Mouse (Mus musculus) hindbrain, embryonic 10.5 days (tissue): Measurements from ENCODE around the gene Ppip5k1. TPM values are rescaled to one million over a fixed set of nuclear protein-coding genes. Genes with fewer than 3 reads are reported as not detected.

Experiments used
- DNase-seq: peaks from one replicate; pipeline ENCODE4 v3.0.0-alpha.2; 2017; ENCODE audit warnings: low spot score
- H3K27ac ChIP-seq: fragments of 300-500 bp; sonication (generic); 2 replicates; pipeline ENCODE4 v1.5.1; 2016; ENCODE audit warnings: mild to moderate bottlenecking, moderate library complexity
- H3K27me3 ChIP-seq: fragments of 300-500 bp; sonication (generic); 2 replicates; pipeline ENCODE4 v1.6.1; 2016; ENCODE audit warnings: mild to moderate bottlenecking; ENCODE audit not compliant: poor library complexity, insufficient read depth, severe bottlenecking
- H3K36me3 ChIP-seq: fragments of 300-500 bp; sonication (generic); 2 replicates; pipeline ENCODE4 v1.6.1; 2016; ENCODE audit warnings: mild to moderate bottlenecking, moderate library complexity
- H3K4me1 ChIP-seq: fragments of 300-500 bp; sonication (generic); replicated peaks from 2 replicates; pipeline ENCODE4 v1.6.1; 2016; ENCODE audit warnings: mild to moderate bottlenecking
- H3K4me3 ChIP-seq: fragments of 300-500 bp; sonication (generic); 2 replicates; pipeline ENCODE4 v1.5.1; 2016; ENCODE audit warnings: mild to moderate bottlenecking, moderate library complexity
- H3K9me3 ChIP-seq: fragments of 300-500 bp; sonication (generic); 2 replicates; pipeline ENCODE4 v1.6.1; 2016; ENCODE audit warnings: mild to moderate bottlenecking, moderate library complexity
- WGBS: fragments of 180-500 bp; shearing (Covaris S2); methylation state at CpG from one replicate; pipeline ENCODE4 v1.1.7; 2016; 5-methylcytosine and 5-hydroxymethylcytosine counted together
- polyA plus RNA-seq: library from polyadenylated mRNA; unstranded; fragments of >200 nt; fragmentation: Nextera tagmentation; extraction: Ambion mirVana; gene quantifications from 2 replicates; pipeline ENCODE4 v1.2.1, GENCODE M21; 2016

Gene Ppip5k1
- polyA plus RNA-seq, 1 experiment from 2014 or later, result 10.7 TPM

DNA sequence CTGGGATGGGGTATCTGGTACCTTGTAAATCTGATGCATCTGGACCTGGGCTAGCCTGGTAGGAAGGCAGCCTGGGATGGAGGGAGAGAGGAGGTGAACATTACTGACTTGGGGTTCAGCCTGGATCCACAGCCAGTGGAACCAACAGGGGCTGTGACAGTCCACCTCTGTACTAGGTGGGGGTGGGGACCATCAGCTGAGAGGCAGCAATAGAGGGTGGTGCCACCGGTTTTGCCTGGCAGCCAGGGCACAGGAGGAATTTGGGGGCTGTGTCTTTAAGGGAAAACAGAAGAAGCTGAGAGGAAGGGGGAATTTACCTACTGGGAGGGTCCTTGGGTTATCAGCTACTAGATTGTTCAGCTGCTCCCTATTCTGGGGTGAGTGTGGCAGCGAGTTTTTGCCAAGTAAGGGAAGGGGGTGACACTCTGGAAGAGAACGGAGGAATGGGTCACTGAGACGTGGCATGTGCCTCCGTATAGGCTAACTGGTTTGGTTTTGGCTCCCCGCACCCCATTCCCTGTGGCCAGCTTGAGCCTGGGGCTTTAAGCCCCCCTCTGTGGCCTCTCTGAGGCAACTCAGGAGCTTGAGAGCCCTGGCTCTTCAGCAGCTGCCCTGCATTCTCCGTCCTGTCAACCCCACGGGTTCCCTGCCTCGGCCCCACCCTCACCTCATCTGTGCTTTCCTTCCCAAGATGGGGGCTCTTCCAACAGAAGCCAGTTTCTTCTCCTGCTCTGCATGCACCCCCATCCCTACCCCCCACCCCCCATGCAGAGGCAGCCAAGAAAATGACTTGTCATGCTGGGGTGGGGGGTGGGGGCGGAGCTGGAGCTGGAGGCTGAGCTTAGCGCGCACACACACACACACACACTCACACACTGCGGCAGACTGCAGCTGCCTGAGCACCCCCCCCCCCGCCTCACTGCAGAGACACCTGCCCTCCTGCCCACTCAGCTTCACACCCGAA is 59.3 kb downstream of the Ppip5k1 start:
- H3K27ac ChIP-seq, result peak overlapping the region; percentile 88
- H3K4me3 ChIP-seq, result peak overlapping the region; percentile 57
- peaks cover 70% of the 10 kb centered on the region for H3K27me3 ChIP-seq
- H3K9me3 ChIP-seq, result no peaks in the 10 kb centered on the region
- peak; percentile 46 for DNase-seq
- 2% methylated on average over 15 of the region's 15 CpGs for WGBS
- H3K36me3 ChIP-seq, result peaks cover 24% of the 10 kb centered on the region
- peaks cover 54% of the 10 kb centered on the region for H3K4me1 ChIP-seq

DNA sequence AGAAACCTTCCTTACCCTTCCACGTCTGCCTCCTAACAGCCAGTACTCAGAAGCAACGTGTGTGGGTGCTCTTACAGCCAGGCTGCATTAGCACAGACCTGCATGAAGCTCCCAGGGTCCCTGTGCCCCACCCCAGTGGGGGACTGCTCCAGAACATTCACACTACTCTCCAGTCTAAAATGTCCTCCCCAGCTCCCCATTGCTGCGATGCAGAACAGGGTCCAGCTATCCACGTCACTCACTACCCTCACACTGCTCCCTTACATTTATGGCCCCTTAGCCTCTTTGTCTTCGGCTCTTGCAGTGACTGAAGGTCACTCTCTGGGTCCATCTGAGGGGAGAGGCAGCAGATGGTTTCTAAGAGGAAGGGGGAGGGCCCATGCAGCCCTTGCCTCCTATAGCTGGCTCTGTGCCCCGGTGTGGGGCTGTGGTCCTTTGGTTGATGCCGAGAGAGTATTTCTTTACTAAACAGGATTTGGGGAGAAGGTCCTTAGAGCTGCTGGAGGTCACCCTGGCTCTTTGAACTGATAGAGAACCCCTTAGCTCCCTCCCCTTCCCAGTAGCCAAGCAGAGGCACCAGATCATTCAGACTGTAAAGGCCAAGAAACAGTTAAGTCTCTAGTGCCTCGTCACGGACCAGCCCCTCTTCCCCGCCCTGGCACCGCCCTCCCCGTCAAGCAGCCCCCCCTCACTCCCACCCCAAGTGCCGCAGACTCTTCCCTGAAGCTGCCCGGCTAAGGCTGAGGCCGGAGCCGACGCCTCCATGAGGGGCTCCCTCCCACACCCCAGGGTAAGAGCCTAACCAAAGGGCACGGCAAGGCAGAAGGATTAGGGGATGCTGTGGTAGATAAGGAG is 60.2 kb downstream of the Ppip5k1 start:
- 1% methylated on average over 18 of the region's 18 CpGs for WGBS
- DNase-seq, result peak; percentile 74
- Histone ChIP-seq H3K4me1 (peaks cover 63% of the 10 kb centered on the region), H3K27ac (peak overlapping the region; percentile 88), H3K9me3 (no peaks in the 10 kb centered on the region), H3K36me3 (peaks cover 15% of the 10 kb centered on the region), H3K4me3 (peak overlapping the region; percentile 57), H3K27me3 (peaks cover 77% of the 10 kb centered on the region)

DNA sequence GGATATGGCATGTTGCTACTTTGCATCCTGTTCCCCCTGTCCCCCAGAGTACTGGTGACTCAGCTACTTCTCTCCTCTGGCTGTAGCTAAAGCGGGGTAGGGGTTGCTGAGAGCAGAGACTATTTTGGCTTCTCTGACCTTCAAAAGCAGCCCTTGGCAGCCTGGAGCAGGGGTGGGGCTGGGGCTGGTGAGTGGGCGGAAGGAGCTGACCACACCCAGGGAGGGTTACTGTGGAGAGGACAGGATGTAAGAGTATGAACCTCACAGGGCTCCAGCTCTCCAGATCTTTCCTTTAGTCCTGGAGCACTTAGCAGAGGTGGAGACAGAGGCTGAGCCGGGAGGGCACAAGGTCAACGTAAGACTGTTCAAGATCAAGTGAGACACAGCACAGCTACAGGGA is 61.0 kb downstream of the Ppip5k1 start:
- H3K9me3 ChIP-seq, result no peaks in the 10 kb centered on the region
- peaks cover 7% of the 10 kb centered on the region for H3K36me3 ChIP-seq
- peaks cover 70% of the 10 kb centered on the region for H3K4me1 ChIP-seq
- WGBS, result 20% methylated on average over 4 of the region's 4 CpGs
- H3K27me3 ChIP-seq, result peaks cover 72% of the 10 kb centered on the region
- H3K27ac ChIP-seq, result peak overlapping the region; percentile 88
- peak; percentile 38 for DNase-seq
- H3K4me3 ChIP-seq, result peak overlapping the region; percentile 57

DNA sequence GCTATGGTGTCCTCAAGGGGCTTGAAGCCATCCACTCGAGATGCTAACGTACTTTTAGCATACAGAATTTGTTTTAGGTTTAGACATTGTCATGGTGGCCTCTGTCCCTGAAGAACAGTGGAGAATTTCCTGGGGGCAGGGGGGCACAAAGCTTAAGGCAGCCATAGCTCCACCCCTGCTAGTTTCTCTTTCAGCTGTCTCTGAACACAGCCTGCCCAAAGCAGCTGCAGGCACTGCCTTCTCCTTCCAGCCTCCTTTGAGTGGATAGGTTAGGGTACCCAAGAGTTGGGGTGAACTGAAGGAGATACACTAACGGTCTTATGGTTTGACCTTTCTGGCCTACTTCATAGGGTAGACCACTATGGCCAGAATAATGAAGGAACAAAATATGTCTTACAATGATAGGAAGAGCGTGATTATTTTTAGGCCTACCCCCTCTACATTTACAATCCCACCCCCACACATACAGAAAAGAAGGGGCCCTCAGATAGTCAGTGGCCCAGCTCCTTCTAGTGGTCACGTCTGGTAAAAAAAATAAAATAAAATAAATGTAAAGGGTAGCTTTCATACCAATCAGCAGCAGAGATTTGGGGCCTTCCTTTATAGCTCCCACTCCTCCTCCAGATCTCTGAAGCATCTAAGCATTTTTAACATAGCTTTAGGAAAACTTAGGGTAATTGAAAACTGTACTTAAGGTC is 62.7 kb downstream of the Ppip5k1 start:
- no peaks in the 10 kb centered on the region for H3K36me3 ChIP-seq
- no peak for DNase-seq
- peaks cover 73% of the 10 kb centered on the region for H3K4me1 ChIP-seq
- H3K27me3 ChIP-seq, result peaks cover 70% of the 10 kb centered on the region
- 70% methylated on average over 5 of the region's 5 CpGs for WGBS
- no peak overlapping the region for H3K27ac ChIP-seq
- no peaks in the 10 kb centered on the region for H3K9me3 ChIP-seq
- H3K4me3 ChIP-seq, result no peak overlapping the region

DNA sequence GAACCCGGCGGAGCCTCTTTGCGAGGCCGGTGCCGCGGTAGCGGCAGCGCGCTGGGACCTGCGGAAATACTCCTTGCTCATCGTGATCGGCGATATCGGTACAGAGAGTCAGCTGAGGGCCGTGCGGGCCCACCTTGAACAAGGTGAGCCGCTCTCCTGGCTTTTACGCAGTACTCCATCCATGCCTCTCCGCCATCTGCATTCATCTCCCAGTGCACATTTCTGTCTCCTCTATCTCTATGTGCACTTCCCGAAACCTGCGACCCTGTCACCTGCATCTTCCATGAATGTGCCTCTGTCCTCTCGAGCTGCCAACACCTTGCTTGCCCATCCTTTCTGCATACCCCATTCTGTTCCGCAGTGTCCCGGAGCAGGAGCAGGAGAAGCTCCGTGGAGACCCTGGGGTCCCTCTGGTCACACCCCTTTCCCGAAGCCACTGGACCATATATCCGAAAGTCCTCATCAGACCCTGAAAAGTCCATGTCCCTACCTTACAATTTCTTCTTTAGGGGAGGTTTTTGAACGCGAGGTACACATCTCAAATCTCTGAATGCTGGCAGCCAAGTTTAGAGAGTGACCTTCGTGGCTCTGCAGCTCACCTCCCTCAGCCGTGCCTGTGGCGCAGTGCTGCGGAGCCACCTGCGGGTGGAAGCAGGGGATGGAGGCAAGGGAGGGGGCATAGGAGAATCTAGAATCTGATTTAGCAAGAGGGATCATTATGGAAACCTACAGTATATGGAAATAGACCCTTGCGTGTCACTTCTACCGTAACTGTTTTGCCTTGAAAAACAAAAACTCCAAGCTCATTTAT is 65.3 kb downstream of the Ppip5k1 start:
- H3K36me3 ChIP-seq, result no peaks in the 10 kb centered on the region
- 3% methylated on average over 36 of the region's 36 CpGs for WGBS
- peaks cover 48% of the 10 kb centered on the region for H3K4me1 ChIP-seq
- H3K27ac ChIP-seq, result peak overlapping the region; percentile 85
- H3K9me3 ChIP-seq, result no peaks in the 10 kb centered on the region
- peaks cover 47% of the 10 kb centered on the region for H3K27me3 ChIP-seq
- peak; percentile 27 for DNase-seq
- H3K4me3 ChIP-seq, result peak overlapping the region; percentile 69

DNA sequence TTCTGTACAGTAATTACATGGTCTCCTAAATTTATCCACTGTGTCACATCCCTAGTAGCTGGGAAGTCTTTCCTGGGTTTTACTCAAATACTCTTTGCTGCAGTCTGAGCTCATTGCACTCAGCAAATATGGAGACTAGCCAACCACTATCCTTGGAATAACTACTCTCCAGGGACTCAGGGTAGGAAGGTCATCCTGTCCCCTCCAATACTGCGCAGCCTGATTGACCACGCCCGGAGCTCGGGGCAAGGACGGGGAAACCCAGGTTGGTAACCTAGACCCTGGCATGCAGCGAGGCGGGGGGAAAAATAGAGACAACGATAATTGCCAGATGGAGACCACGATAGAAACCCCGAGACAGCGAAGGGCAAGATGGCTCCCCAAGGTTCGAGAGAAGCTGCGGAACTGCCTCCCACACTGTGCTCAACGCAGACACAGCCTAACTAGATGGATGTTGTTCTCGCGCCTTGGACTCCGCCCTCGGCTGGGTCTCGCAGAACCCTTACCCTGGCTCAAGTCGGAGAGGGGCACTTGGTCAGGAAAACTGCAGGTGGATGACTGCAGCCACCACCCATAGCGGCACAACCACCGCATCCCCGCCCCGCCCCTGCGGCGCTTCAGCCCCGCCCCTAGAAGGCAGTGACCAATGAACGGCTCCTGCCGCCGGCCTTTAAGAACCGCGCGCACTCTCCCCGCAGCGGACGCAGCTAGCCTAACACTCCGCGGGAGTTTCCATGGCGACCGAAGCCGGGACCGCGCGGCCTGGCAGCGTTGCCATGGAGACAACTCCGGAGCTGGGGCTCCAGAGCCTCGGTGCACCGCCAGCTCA is 66.1 kb downstream of the Ppip5k1 start, which contains the start of gene Map1a:
Gene Map1a (plus strand): TSS at position 700 of the 829 bp plus-strand sequence.
- WGBS, result under 1% methylated on average over 48 of the region's 48 CpGs
- peak; percentile 98 for DNase-seq
- Histone ChIP-seq H3K4me3 (peak within 1 kb of the TSS; percentile 69), H3K27ac (peak within 1 kb of the TSS; percentile 85), H3K9me3 (no peaks in the 10 kb centered on the region), H3K4me1 (peaks cover 40% of the 10 kb centered on the region), H3K36me3 (no peaks in the 10 kb centered on the region), H3K27me3 (peaks cover 47% of the 10 kb centered on the region)

DNA sequence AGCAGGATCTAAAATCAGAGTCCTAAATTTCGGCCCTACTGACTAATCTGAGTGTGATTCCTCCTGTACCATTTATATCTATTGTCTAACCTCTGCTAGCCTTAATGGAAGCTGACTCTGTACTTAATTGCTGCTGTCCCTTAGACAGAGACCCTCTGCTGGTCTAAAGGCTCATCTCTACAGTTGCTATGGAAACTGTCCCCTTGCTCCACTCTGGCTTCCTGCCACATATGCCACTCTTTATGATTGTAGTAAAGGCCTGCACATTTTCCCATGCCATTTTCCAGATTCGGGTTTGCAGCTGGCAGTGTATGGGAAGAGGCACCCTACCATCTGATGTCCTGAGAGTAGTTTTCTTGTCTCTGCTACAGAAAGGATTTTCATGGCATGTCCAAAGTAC is 67.3 kb downstream of the Ppip5k1 start:
- peaks cover 43% of the 10 kb centered on the region for H3K27me3 ChIP-seq
- DNase-seq, result no peak
- no peaks in the 10 kb centered on the region for H3K9me3 ChIP-seq
- no peak overlapping the region for H3K27ac ChIP-seq
- no peak overlapping the region for H3K4me3 ChIP-seq
- H3K4me1 ChIP-seq, result peaks cover 33% of the 10 kb centered on the region
- H3K36me3 ChIP-seq, result no peaks in the 10 kb centered on the region
- 77% methylated on average over 2 of the region's 2 CpGs for WGBS

DNA sequence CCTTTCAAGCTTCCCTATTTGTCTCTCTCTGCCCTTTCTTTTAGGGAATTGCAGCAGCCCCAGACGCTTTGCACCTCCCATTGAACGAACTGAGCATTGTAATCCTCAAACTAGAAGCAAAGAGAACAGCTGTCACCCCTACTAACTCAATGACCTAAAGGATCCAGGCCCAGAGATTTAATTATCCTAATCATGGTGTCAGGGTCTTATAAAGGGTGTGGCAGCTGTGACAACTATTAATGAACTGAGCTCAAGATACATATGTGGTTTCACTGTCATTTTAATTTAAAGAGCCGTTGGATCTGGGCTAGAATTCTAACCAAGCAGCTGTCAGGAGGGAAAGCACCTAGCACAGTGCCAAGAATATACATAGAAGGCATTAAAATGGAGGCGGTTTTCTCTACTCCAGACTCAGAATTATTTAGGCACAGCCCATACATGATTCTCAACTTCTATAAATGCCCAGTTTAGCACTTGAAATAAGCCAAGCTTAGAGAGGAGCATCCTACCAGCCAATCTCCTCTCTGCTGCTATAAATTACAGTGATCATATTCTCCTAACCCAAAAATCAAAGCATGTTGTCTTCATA is 83.2 kb downstream of the Ppip5k1 start:
- 25% methylated on average over 4 of the region's 4 CpGs for WGBS
- H3K36me3 ChIP-seq, result peaks cover 31% of the 10 kb centered on the region
- peak overlapping the region; percentile 98 for H3K4me3 ChIP-seq
- peak overlapping the region; percentile 99 for H3K27ac ChIP-seq
- peaks cover 33% of the 10 kb centered on the region for H3K4me1 ChIP-seq
- no peaks in the 10 kb centered on the region for H3K9me3 ChIP-seq
- DNase-seq, result no peak
- no peaks in the 10 kb centered on the region for H3K27me3 ChIP-seq

DNA sequence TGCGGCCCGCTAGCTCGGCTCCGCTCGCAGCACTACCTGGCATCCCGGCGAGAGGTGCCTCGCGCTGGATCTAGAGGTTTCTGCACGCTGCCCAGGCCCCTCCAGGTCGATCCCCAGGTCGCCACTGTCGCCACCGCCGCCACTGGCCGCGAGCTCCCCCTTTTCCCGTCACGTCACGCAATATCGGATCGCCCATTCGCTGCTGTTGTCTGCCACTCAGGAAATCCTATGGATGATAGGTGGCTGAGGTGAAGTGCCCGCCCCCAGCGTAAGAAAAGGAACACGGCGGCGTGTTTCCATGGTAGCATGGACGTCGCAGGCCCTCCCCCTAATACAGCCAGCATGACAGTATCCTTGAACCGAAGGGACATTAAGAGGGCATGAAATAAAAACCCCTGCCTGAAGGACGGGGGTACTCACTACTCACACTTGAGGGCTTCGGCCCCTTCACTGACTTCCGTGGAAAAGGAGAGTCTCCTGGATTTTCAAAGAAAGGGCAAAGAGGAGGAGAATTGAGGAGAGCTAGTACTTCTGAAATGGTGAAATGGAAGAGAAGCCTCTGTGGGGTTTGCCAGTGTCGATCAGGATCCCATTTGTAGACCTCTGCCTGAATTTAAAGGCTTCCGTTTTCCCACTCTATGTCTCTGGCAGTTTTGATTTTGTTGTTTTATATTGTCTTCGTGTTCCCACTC is 83.8 kb downstream of the Ppip5k1 start, which contains the start of gene Trp53bp1:
Gene Trp53bp1 (minus strand): TSS at position 172 of the 692 bp plus-strand sequence.
- WGBS, result under 1% methylated on average over 37 of the region's 37 CpGs
- Histone ChIP-seq H3K36me3 (peaks cover 37% of the 10 kb centered on the region), H3K9me3 (no peaks in the 10 kb centered on the region), H3K27ac (peak within 1 kb of the TSS; percentile 99), H3K4me1 (peaks cover 33% of the 10 kb centered on the region), H3K27me3 (no peaks in the 10 kb centered on the region), H3K4me3 (peak within 1 kb of the TSS; percentile 98)
- DNase-seq, result peak; percentile 94

DNA sequence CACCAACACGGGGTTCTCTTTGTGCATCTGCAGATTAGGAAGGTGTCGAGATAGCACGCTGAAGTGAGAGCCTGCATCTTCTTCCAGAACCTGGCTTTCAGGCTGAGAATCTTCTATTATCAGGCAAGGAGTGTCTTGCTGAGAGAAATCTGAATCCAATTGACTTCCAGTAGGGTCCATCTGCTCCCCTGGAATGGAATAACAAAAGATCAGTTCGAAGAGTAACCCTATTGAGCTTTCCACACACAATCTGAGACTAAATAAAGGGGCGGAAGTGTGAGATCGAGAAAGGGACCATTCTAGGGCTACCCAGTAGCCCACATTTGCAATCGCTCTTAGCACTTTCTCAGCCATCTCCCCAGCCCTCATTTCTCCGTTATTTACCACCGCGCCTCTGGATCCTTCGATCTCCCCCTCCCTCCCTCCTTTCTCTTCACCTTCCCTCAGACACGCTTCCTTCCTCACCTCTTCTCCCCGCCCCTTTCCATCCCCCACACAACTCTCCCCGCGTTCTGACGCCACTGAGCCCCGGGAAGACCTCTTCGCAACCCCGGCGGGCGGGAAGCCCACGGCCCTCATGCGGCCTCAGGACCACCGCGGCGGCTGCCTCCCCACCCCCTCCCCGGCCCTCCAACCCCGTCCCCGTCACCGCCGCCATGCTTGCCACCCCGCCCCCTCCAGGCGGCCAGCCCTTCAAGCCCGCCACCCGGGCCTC is 84.5 kb downstream of the Ppip5k1 start:
- under 1% methylated on average over 35 of the region's 35 CpGs for WGBS
- H3K27ac ChIP-seq, result peak overlapping the region; percentile 99
- H3K4me3 ChIP-seq, result peak overlapping the region; percentile 98
- peaks cover 44% of the 10 kb centered on the region for H3K36me3 ChIP-seq
- H3K27me3 ChIP-seq, result no peaks in the 10 kb centered on the region
- DNase-seq, result peak; percentile 4
- H3K4me1 ChIP-seq, result peaks cover 33% of the 10 kb centered on the region
- no peaks in the 10 kb centered on the region for H3K9me3 ChIP-seq
